In genomic region chr5:135253741-135254401, GRCm38 (mm10) we compare ENCODE assay signal across 13 mouse cellular contexts. TPM values are rescaled to one million over a fixed set of nuclear protein-coding genes. Genes with fewer than 3 reads are reported as not detected.
A peak's percentile ranks its signal among the peaks of the same experiment; 100 is the strongest.
DNase-seq lines count a peak whose midpoint lies in the region; ATAC-seq lines count a peak whose summit lies in the region.
"Had no signal": no experiment of that assay in that cellular context is flagged by ENCODE, and none has a peak within 500 bp of the region (broad histone marks: within the 10 kb centered on the region; RNA-seq: fewer than 3 reads in every experiment).

No protein-coding gene starts in this region.

- peak; percentile 83 for ATAC-seq in forebrain, embryonic 12.5 days (ENCODE audit: low FRiP score)
- no peak for ATAC-seq in limb, embryonic 13.5 days (ENCODE audit: low FRiP score, low read depth)
- peak; percentile 51 for ATAC-seq in neural tube, embryonic 15.5 days (ENCODE audit: low FRiP score)
- no peak for ATAC-seq in erythroblast, adult 5-6 weeks (replicated peaks; ENCODE audit: low FRiP score, poor library complexity, severe bottlenecking)

- H3K4me3 ChIP-seq in forebrain, embryonic 12.5 days (replicated peaks) = no peak overlapping the region
- no peak overlapping the region for H3K4me3 ChIP-seq in limb, embryonic 13.5 days
- H3K4me3 ChIP-seq in neural tube, embryonic 15.5 days (replicated peaks) = no peak overlapping the region
- H3K4me3 ChIP-seq: liver, embryonic 13.5 days had no signal

- H3K9ac ChIP-seq in forebrain, embryonic 12.5 days = no peak overlapping the region
- H3K9ac ChIP-seq in limb, embryonic 13.5 days = 0 out of 2 replicates have a peak overlapping the region, but pooled peaks have one; percentile 15
- H3K9ac ChIP-seq in neural tube, embryonic 15.5 days (replicated peaks) = no peak overlapping the region
- H3K9ac ChIP-seq: liver, embryonic 13.5 days had no signal

- DNase-seq in right cerebral cortex, postnatal 4 days = peak; percentile 57
- no peak for DNase-seq in right cerebral cortex, postnatal 14 days
- DNase-seq in kidney, postnatal 36 days = no peak
- DNase-seq in gastrocnemius, postnatal 14 days = no peak
- DNase-seq: heart, adult 11 months; kidney, postnatal 14 days; liver, embryonic 13.5 days had no signal

- intact Hi-C loops in gastrocnemius, postnatal 14 days (cut with DNase I; ENCODE audit: low total_unique reads) = no loop called here

- H3K27ac ChIP-seq in forebrain, embryonic 12.5 days = peak overlapping the region; percentile 94
- peak overlapping the region; percentile 6; the same call in 1 of the 2 replicates for H3K27ac ChIP-seq in limb, embryonic 13.5 days
- peak overlapping the region; percentile 73 for H3K27ac ChIP-seq in neural tube, embryonic 15.5 days (replicated peaks)
- H3K27ac ChIP-seq: liver, embryonic 13.5 days had no signal

- 0 out of 2 replicates have a peak, but pooled peaks cover 4% of the 10 kb centered on the region for H3K36me3 ChIP-seq in forebrain, embryonic 12.5 days (replicated peaks)
- no peaks in the 10 kb centered on the region for H3K36me3 ChIP-seq in limb, embryonic 13.5 days
- no peaks in the 10 kb centered on the region for H3K36me3 ChIP-seq in neural tube, embryonic 15.5 days
- H3K36me3 ChIP-seq: liver, embryonic 13.5 days had no signal

- H3K9me3 ChIP-seq in forebrain, embryonic 12.5 days = 0 out of 2 replicates have a peak, but pooled peaks cover 7% of the 10 kb centered on the region
- H3K9me3 ChIP-seq in limb, embryonic 13.5 days = peaks cover 4% of the 10 kb centered on the region; the same call in 1 of the 2 replicates
- no peaks in the 10 kb centered on the region; the same call in 1 of the 2 replicates for H3K9me3 ChIP-seq in neural tube, embryonic 15.5 days (replicated peaks)

- peaks cover 18% of the 10 kb centered on the region for H3K27me3 ChIP-seq in forebrain, embryonic 12.5 days
- peaks cover 21% of the 10 kb centered on the region for H3K27me3 ChIP-seq in limb, embryonic 13.5 days
- peaks cover 9% of the 10 kb centered on the region; the same call in 1 of the 2 replicates for H3K27me3 ChIP-seq in neural tube, embryonic 15.5 days (replicated peaks)

- WGBS in forebrain, embryonic 12.5 days = 2% methylated on average over 12 of the region's 12 CpGs
- 9% methylated on average over 12 of the region's 12 CpGs for WGBS in limb, embryonic 13.5 days
- WGBS in neural tube, embryonic 15.5 days = 4% methylated on average over 12 of the region's 12 CpGs

- peak overlapping the region; percentile 32 for H3K4me2 ChIP-seq in forebrain, embryonic 12.5 days
- peak overlapping the region; percentile 19; the same call in 1 of the 2 replicates for H3K4me2 ChIP-seq in limb, embryonic 13.5 days (replicated peaks)
- no peak overlapping the region for H3K4me2 ChIP-seq in neural tube, embryonic 15.5 days
- H3K4me2 ChIP-seq: liver, embryonic 13.5 days had no signal

- peaks cover 61% of the 10 kb centered on the region for H3K4me1 ChIP-seq in forebrain, embryonic 12.5 days
- H3K4me1 ChIP-seq in limb, embryonic 13.5 days = peaks cover 54% of the 10 kb centered on the region
- peaks cover 47% of the 10 kb centered on the region for H3K4me1 ChIP-seq in neural tube, embryonic 15.5 days

RNA-seq across cellular contexts. Expression of gene Fzd9, which starts 2.8 kb away (rescaled TPM):
- polyA plus RNA-seq in forebrain, embryonic 12.5 days (2016; fragmentation: Nextera tagmentation; extraction: Ambion mirVana) = 23.1 and 27.7 TPM in 2 replicates
- polyA plus RNA-seq in limb, embryonic 13.5 days (2015; fragmentation: Nextera tagmentation; extraction: Ambion mirVana) = 19.4 and 21.1 TPM in 2 replicates
- polyA plus RNA-seq in neural tube, embryonic 15.5 days (2015; fragmentation: Nextera tagmentation; extraction: Ambion mirVana) = 11.0 and 14.8 TPM in 2 replicates
- not detected in 2 replicates for total RNA-seq in erythroblast, adult 5-6 weeks (2015; ENCODE audit: low replicate concordance)
- not detected in 2 replicates for total RNA-seq in erythroblast, adult 5-6 weeks (2017; ENCODE audit: low replicate concordance)
- total RNA-seq in gastrocnemius, postnatal 14 days (2021) = 10 to 100 TPM in 1 of 2 experiments, 1 to 10 TPM in 1; 9.9 to 12.1 TPM
- total RNA-seq: G1E; monocyte, adult 5-6 weeks had no signal

Comparison
In these comparisons a context has a peak if more than half of its experiments do, and no peak if none do; other contexts are left out.
1. ATAC-seq: peak in forebrain, embryonic 12.5 days (single experiment) and neural tube, embryonic 15.5 days (single experiment); none in limb, embryonic 13.5 days (single experiment) and erythroblast, adult 5-6 weeks (single experiment).
2. H3K27ac ChIP-seq: peak in every context shown above with its lines; median percentile 94 in forebrain, embryonic 12.5 days; 73 in neural tube, embryonic 15.5 days; 6 in limb, embryonic 13.5 days.